Mouse (Mus musculus): ENCODE measurements around the gene 5330417H12Rik. TPM values are rescaled to one million over a fixed set of nuclear protein-coding genes. Genes with fewer than 3 reads are reported as not detected.
A peak's percentile ranks its signal among the peaks of the same experiment; 100 is the strongest.

Gene 5330417H12Rik
- total RNA-seq (2021), result not detected
- long read RNA-seq, experiment 1, result 0 reads
- long read RNA-seq, experiment 2, result 0 reads

DNA sequence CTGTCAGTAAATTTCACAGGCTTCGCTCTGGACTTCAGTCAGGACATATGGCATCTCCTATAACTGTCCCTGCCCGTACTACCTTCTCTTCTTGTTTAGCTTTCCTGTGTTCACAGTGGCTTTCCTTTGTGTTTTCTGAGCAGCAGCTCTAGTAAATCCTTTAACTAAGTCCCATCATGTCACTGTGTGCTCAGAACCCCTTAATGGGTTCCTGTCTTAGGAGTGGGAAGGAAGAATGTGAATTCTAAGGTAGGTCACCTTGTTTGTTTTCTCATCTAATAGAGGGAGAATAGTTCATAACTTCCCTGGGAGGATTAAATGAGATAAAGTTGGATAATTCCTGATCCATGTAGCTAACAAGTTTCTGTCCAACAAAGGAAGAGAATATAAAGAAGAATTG lies at the start of gene 5330417H12Rik:
Gene 5330417H12Rik (minus strand): TSS at position 101 of the 400 bp plus-strand sequence.
- DNase-seq (ENCODE audit: low spot score in 2 of 2), result no peak

DNA sequence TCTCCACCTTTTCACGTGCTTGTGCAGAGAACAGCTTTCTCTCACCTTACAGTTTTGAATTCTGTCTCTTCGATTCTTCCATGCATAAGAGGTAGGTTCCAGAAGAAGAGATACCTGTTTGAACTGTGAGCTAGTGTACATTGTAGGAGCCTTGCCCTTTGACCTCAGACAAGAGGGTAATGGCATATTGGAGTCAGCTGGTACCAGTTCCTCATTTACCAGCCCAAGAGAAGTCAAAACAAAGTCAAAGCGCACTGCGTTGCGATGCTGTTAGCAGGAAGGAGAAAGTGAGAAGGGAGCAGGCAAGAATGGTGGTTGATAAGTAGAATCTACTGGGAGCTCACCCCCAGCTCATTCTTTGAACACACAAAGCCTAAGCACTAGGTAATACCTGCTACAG lies 43.6 kb upstream of the 5330417H12Rik start:
- no peak for DNase-seq (ENCODE audit: low spot score in 2 of 2)

DNA sequence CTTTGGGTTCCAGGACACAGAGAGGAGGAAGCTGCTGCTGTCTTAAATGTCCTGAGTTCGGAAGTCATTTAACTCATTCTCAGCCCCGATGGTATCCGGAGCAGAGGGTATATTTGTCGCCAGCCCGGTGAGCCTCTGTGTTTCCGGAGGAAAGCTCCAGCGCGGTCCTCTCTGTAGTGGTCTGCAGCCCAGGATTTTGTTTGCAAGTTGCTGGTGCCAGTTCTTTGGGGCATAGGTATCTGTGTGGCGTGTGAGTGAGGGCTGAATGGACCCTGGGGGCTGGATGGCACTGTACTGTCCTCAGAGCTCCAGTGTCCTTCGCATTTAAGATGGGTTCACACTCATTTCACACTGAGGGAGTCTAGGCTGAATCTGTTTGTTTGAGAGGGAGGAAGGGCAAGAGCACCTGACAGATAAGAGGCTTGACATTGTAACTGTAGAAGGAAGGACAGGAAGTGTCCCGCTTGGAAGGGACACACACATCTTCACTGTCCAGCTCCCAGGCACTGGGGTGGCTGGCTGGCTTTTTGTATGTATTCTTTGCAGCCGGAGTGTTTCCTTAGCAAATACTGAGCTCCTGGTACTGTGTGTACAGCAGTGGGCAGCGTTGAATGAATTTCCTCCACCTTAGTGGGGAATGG lies 41.4 kb upstream of the 5330417H12Rik start:
- no peak for DNase-seq (ENCODE audit: low spot score in 2 of 2)

DNA sequence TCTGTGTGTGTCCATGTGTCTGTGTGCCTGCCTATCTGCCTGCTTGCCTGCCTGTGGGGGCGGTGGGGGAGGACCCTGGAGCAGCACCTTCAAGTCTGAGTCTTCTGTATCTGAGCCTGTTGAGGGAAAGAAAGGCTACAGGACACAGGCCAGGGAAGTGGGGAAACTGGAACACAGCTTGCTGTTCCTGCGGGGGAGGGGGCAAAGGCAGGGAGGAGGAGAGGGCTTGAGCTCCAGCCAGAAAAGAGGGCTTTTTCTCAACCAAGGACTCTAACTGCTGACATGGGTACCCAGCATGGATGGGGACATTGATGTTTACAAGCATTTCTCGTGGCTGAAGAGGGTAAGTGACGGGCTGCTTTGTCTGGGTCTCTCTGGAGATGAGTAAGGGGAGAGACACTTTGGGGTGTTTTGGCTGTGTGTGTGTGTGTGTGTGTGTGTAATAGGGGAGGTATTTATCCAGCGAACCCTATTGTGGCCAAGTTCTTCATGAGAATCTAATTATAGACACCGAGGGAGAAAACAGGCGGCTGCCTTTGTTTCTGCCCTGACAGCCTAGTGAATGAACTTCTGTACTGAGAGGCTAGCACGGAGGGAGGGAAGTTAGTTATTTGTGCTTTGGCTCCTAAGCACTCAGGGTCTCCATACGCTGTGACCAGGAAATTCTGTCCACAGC lies 40.8 kb upstream of the 5330417H12Rik start:
- peak; percentile 24 to 47 for DNase-seq (ENCODE audit: low spot score in 2 of 2)

DNA sequence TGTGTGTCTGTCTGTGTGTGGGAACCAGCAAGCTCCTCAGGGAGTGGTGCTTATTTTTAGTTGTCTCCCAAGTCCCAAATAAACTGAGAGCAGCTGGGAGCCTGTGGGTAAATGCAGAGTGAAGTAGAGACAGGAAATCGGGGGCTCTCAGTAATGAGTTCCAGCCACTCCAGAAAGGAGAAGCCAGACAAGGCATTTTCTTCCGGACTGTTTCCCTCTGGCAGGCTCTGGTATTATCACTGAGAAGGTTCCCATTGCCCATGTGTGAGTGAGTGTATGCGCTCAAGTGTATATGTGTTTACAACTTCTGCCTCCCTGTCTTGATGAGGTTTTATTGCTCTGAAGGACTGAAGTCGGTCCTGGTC lies 40.2 kb upstream of the 5330417H12Rik start:
- peak in 1 of 2 experiments; percentile 13 for DNase-seq (ENCODE audit: low spot score in 2 of 2)

DNA sequence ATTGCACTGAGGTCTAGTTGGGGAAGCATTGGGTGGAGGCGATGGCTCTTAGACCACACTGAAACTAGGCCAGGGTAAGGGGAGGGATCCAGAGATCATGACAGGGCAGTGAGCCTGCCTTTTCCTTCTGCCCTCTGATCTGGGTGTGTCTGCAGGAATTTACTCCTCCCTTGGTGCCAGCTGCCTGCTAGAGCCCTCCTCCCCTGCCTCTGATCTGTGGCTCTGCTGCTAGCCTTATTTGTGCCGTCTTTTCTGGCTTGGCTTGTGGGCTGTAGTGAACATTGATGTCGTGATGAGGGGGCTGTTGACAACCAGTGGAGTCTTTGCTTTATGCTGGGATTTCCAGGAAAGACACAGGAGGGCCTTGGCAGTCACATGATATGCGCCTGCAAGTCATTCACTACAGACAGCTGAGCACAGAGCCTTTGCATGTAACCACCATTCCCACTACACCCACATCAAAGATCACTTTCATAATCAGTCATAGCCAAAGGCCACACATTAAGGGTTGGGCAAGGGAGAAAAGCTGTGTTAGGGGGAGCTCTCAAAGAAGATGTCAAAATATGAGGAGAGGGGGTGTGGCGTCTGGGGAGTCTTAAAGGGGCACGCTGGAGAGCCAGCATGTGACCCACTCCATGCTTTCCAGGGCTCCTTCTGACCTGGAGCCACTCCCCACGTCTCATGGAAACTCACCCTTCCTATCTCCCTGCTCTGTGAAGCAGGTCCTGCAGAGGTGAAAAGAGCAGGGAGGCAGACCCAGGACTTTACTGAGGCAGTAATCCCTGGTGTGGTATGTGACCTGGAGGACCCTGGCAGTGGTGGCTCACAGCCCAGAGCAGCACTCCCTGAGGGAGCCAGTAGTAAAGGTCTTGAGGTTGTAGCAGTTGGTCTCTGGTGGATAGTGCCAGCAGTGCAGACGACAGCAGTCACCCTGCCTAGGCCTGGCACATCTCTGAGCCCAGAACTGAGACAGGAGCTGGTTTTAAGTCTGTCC lies 39.4 kb upstream of the 5330417H12Rik start:
- no peak for DNase-seq (ENCODE audit: low spot score in 2 of 2)

DNA sequence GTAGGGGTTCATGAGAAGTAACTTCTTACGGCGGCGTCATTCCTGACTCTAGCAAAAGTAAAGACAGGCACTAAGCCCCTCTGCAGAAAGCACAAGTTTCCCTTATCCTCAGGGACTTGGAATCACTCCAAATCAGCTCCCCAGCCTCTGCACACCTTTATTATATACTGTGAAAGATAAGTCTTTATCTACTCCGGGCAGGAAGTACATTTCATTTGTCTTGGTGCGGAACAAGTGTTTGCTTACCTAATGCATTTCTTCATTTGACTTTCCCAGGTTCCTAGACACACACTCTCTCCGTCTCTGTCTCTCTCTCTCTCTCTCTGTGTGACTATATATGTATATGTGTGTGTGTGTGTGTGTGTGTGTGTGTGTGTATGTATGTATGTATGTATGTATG lies 38.7 kb upstream of the 5330417H12Rik start:
- no peak for DNase-seq (ENCODE audit: low spot score in 2 of 2)

DNA sequence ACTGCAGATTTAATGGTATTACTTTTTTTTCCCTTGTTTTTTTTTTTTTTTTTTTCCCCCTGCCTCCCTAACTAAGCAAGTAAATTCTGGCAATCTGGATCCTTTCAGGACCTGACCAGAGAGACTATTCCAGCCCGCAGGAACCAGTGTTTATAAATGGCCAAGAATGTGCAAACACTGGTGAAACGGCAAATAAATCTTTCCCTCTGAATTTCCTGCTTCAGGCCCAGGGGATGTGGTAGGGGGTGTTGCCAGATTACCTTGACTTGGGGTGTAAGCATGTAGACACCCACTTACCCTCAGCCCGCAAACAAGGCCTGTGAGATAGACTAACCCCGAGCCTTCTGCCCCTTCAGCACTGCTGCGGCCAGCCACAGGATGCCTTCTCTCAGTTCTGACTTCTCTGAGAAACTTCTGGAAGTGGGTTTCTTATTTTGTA lies 36.9 kb upstream of the 5330417H12Rik start:
- no peak for DNase-seq (ENCODE audit: low spot score in 2 of 2)

DNA sequence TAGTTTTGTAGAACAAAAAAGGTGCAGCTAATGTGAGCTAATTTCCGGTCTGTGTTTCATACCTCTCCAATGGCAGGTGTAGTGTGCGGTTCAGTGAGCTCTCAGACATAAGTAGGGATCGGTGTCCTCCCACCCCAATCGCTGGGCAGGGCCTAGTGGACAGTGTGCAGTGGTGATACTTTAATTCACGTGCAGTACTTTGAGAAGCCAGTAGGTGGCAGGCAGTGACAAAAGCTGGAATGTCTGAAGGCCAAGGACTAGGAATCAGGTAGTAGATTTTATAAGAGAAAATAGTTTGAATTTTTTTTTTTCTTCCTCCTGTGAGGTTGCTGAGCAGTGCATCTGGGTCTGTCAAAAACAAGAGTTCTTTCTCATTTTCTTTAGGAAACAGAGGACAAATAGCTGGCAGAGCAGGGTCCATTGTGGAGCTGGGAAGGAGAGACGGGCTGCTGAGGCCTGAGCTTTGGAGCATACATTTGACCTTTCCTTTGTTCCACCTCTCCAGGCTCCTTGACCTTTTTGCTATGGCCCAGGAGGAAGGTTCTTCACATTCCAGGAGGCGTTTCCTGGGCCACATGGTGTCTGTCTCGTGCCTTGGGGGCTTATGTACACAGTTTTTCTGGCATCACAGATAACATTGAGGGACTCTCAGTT lies 36.4 kb upstream of the 5330417H12Rik start:
- DNase-seq (ENCODE audit: low spot score in 2 of 2), result peak; percentile 65 to 77

DNA sequence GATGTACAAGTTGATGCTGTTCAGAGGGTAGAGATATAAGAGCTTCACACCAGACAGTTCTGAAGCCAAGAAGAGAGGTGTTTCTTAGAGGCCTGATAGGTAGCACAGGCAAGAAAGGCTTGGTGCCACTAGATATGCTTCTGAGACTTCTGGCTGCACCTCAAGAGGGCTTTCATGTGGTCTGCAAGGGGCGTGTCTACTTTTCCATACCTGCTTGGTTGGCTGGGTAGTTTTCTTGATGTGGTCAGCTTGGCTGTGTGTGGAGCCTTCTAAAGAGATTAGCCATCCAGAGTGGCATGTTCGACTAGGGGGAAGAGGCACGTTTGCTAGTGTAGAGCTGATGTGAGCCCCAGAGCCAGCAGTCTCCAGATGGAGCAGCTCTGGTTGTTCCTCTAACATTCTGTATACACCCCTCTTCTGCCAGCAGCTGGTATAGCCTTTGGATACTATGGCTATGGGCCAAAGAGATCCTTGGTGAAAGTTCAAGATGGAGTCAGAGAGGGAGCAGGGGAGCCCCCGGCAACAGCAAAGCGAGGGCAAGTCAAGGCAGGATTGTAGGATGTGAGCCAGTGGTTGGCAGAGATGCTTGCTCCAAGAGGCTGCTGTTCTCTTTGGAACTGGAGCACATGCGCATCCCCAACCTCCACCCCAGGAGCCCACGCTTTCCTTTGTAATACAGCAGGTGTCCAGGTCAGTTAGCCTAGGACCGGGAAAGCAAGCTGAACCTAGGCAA lies 34.4 kb upstream of the 5330417H12Rik start:
- DNase-seq (ENCODE audit: low spot score in 2 of 2), result no peak

DNA sequence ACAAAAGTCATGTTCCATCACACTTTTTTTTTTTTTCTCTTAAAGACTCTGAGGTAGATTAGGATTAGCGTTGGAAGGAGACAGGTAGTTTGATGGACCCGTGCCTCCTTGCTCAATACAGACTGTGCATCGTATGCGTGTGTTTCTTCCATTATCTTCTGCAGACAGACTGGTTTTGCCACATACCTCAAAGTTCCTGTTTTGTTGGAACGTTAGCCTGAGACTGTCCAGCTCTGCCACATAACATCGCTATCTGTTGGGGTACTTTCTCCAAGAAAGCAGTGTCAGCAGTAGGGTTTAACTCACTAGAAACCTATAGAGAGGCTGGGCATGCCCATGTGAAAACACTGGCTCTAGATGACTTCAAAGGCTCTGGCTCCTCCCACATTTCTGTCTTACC lies 31.5 kb upstream of the 5330417H12Rik start:
- DNase-seq (ENCODE audit: low spot score in 2 of 2), result no peak

DNA sequence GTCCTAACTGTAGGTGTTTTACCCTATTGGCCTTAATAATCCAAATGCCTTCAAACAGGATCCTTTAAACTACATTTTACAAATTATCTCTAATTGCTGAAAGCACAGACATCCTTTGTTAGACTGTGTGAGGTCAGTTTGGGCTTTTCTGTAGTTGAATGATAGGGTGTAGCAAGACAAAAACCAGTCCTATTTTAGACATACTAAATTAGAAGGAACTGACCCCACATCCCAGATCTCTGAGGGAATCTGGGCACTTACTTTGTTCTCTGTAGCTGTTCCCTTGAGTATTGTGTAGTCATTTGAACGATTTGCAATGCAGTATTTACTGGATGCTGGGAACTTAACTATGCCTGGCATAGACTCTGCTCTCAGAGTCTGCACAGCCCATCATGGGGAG lies 26.9 kb upstream of the 5330417H12Rik start:
- no peak for DNase-seq (ENCODE audit: low spot score in 2 of 2)

DNA sequence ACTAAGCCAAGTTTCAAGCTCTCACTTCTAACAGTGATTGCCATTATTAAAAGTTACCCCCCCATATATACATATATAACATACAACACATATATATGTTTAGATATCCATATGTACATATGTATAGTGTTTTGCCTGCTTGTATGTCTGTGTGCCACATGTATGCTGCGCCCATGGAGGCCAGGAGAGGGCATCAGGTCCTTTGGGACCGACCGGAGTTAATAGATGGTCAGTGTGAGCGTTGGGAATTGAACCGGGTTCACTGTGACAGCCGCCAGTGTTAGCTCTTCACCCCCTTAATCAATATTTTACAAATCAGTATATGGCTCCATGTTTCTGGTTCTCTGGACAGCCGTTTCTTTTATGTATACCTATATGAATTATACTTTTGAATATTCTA lies 25.0 kb upstream of the 5330417H12Rik start:
- DNase-seq (ENCODE audit: low spot score in 2 of 2), result no peak

DNA sequence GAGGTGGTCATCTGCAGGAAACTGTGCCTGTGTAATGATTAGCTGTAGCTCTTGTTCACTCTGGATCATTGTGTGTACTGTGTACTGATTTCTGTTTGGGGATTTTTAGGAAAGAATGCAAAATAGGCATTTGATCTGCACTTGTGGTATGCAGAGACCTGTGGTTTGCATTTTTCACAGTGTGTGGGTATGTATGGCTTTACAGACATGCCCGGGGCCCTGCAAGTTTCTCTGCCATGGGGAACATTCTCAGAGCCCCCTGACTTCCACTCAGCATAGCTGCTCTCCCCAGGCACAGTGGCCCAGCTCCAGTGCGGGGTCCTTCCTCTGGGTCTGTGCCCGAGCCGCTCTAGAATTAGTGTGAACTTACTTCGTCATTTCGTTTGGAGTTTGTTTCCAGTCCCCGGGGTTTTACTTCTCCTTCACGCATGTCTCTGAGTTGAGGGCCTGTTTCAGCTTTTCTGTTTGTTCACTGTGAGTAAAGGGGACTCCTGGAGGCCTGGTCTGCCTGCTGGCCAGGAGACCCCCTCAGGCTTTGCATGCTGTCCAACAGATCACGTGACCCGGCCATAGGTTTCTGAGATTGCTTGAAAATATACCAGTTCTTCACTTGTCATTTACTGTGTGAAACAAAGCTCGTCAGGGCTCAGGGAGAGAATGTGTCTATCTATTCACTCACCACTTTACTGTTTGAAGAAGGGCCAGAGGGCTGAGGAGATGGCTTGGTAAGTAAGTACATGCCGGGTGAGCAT lies 24.2 kb upstream of the 5330417H12Rik start:
- DNase-seq (ENCODE audit: low spot score in 2 of 2), result no peak

DNA sequence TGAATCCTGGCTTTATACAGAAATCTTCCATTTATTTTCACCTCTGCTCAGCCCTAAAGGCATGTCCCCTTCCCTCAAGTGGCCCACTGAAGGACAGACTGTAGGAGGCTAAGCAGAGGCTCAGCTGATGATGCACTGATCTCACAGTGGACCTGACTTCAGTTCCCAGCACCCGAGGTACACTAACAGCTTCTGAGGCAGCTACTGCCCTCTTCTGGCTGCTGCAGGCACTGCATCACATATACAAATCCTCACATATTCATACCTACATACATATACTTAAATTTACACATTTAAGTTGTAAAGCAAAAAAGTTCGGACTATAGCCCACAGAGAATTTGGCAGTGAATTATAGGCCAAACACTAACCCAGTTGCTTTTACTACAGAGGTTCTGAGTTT lies 20.0 kb upstream of the 5330417H12Rik start:
- DNase-seq (ENCODE audit: low spot score in 2 of 2), result no peak

DNA sequence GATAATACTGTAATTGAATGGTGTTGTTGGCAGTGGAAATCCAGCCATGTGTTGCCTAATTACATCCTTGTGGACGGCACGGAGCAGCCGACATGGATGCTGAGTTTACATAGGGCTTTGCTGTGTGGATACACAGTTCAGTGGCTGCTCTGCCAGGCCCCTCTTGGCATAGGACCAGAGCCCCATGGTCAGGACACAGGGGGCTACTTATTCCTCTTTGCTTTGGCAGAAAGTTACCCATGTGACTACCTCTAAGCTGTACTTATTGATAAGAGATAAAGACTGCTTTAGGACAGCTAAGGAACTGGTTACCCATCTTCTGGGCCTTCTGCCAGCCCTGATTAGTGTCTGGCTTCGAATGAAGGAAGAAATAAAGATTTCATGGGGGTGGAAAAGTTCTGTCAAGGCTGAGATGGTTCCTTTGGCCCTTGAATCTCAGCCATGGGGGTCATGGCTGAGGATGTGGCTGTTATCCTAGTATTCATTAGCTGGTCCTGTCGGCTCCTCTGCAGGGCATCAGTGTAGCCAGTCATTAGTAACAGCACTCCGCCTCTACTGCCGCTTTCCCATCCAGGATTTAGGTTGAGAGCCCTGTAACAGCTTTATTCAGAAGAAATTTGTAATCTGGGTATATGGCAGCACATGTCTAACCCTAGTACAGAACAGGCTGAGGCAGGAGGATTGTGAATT lies 17.8 kb upstream of the 5330417H12Rik start:
- DNase-seq (ENCODE audit: low spot score in 2 of 2), result no peak

DNA sequence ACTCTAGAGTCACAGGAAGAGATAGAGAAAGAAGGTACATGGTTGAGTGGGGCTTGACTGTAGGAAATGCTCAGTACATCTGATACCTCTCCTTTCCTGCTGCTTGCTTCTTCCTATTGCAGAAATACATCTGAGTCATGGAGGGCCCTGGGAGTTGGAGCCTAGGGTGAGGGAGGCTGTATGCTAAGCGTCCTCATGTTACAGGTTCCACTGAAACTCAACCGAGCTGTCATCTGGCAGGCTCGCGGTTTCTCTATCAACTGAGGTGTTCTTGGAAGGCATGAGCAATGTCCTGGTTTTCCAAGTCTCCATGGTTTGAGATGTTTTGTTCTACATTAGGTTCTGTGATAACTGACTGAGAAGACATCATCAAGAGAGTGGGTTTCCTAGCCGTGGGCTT lies 13.1 kb upstream of the 5330417H12Rik start:
- no peak for DNase-seq (ENCODE audit: low spot score in 2 of 2)

DNA sequence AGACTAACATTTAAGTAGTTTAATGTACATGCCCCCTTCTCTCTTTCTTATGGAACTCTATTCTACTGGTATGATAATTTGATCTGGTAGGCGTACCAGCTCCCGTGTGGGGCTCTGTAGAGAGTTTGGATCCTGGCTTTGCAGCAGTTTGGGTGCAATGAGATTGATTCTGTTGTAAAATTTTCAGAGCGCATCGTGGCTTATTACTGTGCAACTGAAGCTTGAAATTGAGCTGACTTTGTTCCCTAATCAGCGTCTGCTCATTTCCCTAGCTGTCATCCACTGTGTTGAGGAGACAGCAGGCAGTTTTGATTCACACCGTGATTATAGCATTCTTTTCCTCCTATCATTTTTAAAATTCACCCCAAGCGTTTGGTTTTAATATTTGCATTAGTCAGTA lies 12.4 kb upstream of the 5330417H12Rik start:
- peak in 1 of 2 experiments; percentile 62 for DNase-seq (ENCODE audit: low spot score in 2 of 2)

DNA sequence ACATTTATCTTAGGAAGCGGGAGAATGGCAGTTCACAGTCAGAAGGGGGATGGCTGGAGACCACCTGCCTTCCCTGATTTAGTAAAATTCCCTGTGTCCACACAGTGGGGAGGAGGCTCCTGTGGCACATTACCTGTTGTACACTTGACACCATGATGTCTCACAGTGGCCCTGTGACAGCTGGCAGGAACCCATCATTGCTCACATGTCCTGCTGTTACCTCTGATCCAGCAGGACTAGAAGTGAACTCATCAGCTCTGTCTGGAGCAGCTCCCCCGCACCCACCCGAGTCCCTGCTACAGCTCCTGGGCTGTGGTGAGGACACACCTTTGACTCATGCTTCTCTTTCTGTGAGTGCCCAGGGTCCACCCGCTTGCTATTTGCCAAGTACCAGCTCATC lies 8.2 kb upstream of the 5330417H12Rik start:
- DNase-seq (ENCODE audit: low spot score in 2 of 2), result no peak

Measured in layer of hippocampus, postnatal 14 days (tissue).